Mouse (Mus musculus): ENCODE results near the gene Kif28. TPM values are rescaled to one million over a fixed set of nuclear protein-coding genes. Genes with fewer than 3 reads are reported as not detected.

Gene Kif28
- polyA plus RNA-seq, 1 experiment from 2014 or later, result not detected

Other genes starting within 250 kb of the Kif28 start
- gene Smyd3, start 227.2 kb downstream of the Kif28 start, polyA plus RNA-seq (2015; fragmentation: Nextera tagmentation; extraction: Ambion mirVana), result 13.5 and 13.7 TPM in 2 replicates
- gene Tfb2m, start 199.0 kb downstream of the Kif28 start, polyA plus RNA-seq (2015; fragmentation: Nextera tagmentation; extraction: Ambion mirVana), result 32.4 and 32.6 TPM in 2 replicates
- gene Cnst, start 198.9 kb downstream of the Kif28 start, polyA plus RNA-seq (2015; fragmentation: Nextera tagmentation; extraction: Ambion mirVana), result 23.0 and 24.4 TPM in 2 replicates
- 87.5 and 91.5 TPM in 2 replicates for gene Sccpdh, start 77.1 kb downstream of the Kif28 start, polyA plus RNA-seq (2015; fragmentation: Nextera tagmentation; extraction: Ambion mirVana)
- gene Gm10518, start 58.1 kb upstream of the Kif28 start, polyA plus RNA-seq (2015; fragmentation: Nextera tagmentation; extraction: Ambion mirVana), result not detected in 2 replicates
- 24.0 TPM in 2 replicates for gene Ahctf1, start 58.4 kb upstream of the Kif28 start, polyA plus RNA-seq (2015; fragmentation: Nextera tagmentation; extraction: Ambion mirVana)
- gene Cdc42bpa, start 215.2 kb upstream of the Kif28 start, polyA plus RNA-seq (2015; fragmentation: Nextera tagmentation; extraction: Ambion mirVana), result 22.0 and 23.9 TPM in 2 replicates

Data from forebrain, embryonic 13.5 days (tissue).